Mouse (Mus musculus) cortical plate, adult 2 months (tissue): ENCODE data around the gene Cd5. TPM values are rescaled to one million over a fixed set of nuclear protein-coding genes. Genes with fewer than 3 reads are reported as not detected.

Source experiments
- H3K27ac ChIP-seq: fragments of 200-500 bp; 2 replicates; pipeline ENCODE4 v1.5.1; 2012; ENCODE audit warnings: low read length, control low read depth, inconsistent platforms; ENCODE audit not compliant: insufficient read depth
- H3K4me1 ChIP-seq: fragments of 200-500 bp; 2 replicates; pipeline ENCODE4 v1.6.1; 2011; ENCODE audit warnings: low read length; ENCODE audit not compliant: control insufficient read depth, insufficient read depth
- H3K4me3 ChIP-seq: fragments of 200-500 bp; 2 replicates; pipeline ENCODE4 v1.5.1; 2011; ENCODE audit warnings: mild to moderate bottlenecking, low read length, control low read depth; ENCODE audit not compliant: insufficient read depth
- CTCF ChIP-seq: fragments of 200-500 bp; IDR thresholded peaks from 2 replicates; pipeline ENCODE4 v1.5.1; 2011; ENCODE audit warnings: mild to moderate bottlenecking, control low read depth, low read length; ENCODE audit not compliant: insufficient read depth; ENCODE audit errors: extremely low read depth
- POLR2A ChIP-seq: fragments of 200-500 bp; IDR thresholded peaks from 2 replicates; pipeline ENCODE4 v1.6.1; 2011; ENCODE audit warnings: mild to moderate bottlenecking, low read length, control low read depth; ENCODE audit not compliant: insufficient read depth; ENCODE audit errors: extremely low read depth
- polyA plus RNA-seq: library from polyadenylated mRNA; depleted of rRNA; stranded (reverse); fragments of >200 nt; gene quantifications from 2 replicates; pipeline ENCODE4 v1.2.3, GENCODE M21; 2012

Cd5 gene
- polyA plus RNA-seq, 1 experiment: 0.08 TPM

- Histone ChIP-seq H3K4me1 (no peaks in the 10 kb centered on the region), H3K27ac (no peak overlapping the region), H3K4me3 (no peak overlapping the region)
- TF ChIP-seq POLR2A: no peak
- TF ChIP-seq CTCF: no peak
These were observed 9.8 kb upstream of the Cd5 start for GRCm38 (mm10) chr19:10748401-10749102.

DNA sequence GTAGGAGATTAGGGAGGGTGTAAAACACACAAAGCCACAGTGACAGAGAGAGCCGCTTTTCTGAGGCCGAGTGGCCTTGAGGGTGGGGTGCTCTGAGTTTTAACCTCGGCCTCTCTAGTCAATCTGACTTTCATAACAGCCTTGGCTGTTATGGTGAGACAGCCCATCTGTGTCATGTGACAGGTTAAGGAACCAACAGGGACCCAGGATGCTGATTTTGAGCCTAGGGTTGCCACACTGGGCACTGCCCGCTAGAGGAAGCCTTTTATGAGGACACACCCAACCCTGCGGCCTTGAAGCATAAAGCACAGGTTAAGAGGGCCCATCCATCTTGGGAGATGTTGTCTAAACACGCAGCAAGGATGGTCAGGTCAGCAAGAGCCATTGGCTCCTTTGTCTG is 8.9 kb upstream of the Cd5 start:
- Histone ChIP-seq H3K27ac (no peak overlapping the region), H3K4me3 (no peak overlapping the region), H3K4me1 (no peaks in the 10 kb centered on the region)
- TF ChIP-seq CTCF: no peak
- TF ChIP-seq POLR2A: no peak

GRCm38 (mm10) chr19:10747182-10747581 is 8.4 kb upstream of the Cd5 start:
- H3K4me1 ChIP-seq: no peaks in the 10 kb centered on the region
- no peak overlapping the region for H3K4me3 ChIP-seq
- TF ChIP-seq POLR2A: no peak
- TF ChIP-seq CTCF: no peak
- H3K27ac ChIP-seq: no peak overlapping the region

- H3K4me3 ChIP-seq: no peak overlapping the region
- TF ChIP-seq POLR2A (no peak), CTCF (no peak)
- no peak overlapping the region for H3K27ac ChIP-seq
- no peaks in the 10 kb centered on the region for H3K4me1 ChIP-seq
These were observed 3.8 kb upstream of the Cd5 start for GRCm38 (mm10) chr19:10742565-10742964.

- Histone ChIP-seq H3K27ac (no peak overlapping the region), H3K4me1 (no peaks in the 10 kb centered on the region), H3K4me3 (no peak overlapping the region)
- TF ChIP-seq CTCF: no peak
- no peak for TF ChIP-seq POLR2A
These were observed 3.3 kb upstream of the Cd5 start for GRCm38 (mm10) chr19:10742145-10742544.

GRCm38 (mm10) chr19:10740641-10741440 is 2.0 kb upstream of the Cd5 start:
- no peaks in the 10 kb centered on the region for H3K4me1 ChIP-seq
- no peak overlapping the region for H3K27ac ChIP-seq
- TF ChIP-seq POLR2A (no peak), CTCF (no peak)
- no peak overlapping the region for H3K4me3 ChIP-seq

GRCm38 (mm10) chr19:10739916-10740315 is 1.1 kb upstream of the Cd5 start:
- Histone ChIP-seq H3K4me3 (no peak overlapping the region), H3K4me1 (no peaks in the 10 kb centered on the region)
- TF ChIP-seq POLR2A: no peak
- TF ChIP-seq CTCF: no peak

DNA sequence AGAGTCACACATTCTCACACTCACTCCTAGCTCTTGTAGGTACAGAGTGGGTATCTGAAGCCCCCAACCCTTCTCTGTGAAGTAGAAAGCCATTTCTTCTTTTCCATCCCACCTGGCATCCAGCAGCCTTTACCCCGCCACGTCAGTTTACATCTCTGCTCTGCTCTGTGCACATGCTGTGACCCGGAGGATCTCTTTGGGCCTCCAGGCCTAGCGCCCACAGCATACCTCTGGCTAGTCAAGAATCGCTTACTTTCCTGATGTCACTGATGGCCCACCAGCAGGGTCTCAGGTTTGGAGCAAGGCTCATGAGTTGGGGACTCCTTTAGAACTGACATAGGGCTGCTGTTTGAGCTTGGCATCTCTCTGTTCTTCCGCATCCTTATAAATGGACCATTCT is 764 bp downstream of the Cd5 start:
- Histone ChIP-seq H3K4me1 (no peaks in the 10 kb centered on the region), H3K4me3 (no peak overlapping the region), H3K27ac (no peak overlapping the region)
- TF ChIP-seq CTCF (no peak), POLR2A (no peak)

More at GRCm38 (mm10) chr19:10739916-10740315, 1.1 kb upstream of the Cd5 start:
- H3K27ac ChIP-seq: no peak overlapping the region

DNA sequence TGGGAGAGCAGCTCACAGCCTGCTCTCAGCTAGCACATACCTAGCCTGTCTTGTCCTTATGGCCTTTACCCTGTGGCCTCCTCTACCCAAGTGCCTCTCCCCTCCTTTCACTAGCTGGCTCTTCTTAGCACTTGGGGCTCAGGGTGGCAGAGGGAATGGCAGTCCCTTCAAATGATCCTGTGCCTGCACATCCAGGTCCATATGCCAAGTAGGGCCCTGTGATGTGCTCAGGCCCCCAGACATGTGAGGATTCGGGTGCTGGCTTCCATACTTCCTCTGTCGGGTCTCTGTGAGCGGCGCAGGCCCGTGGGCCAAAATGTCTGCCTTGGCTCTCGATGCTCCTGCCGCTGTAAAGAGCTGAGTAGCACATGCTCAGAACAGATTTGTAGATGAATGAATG is 2.9 kb downstream of the Cd5 start:
- no peak for TF ChIP-seq CTCF
- no peak for TF ChIP-seq POLR2A
- Histone ChIP-seq H3K27ac (no peak overlapping the region), H3K4me1 (no peaks in the 10 kb centered on the region)

DNA sequence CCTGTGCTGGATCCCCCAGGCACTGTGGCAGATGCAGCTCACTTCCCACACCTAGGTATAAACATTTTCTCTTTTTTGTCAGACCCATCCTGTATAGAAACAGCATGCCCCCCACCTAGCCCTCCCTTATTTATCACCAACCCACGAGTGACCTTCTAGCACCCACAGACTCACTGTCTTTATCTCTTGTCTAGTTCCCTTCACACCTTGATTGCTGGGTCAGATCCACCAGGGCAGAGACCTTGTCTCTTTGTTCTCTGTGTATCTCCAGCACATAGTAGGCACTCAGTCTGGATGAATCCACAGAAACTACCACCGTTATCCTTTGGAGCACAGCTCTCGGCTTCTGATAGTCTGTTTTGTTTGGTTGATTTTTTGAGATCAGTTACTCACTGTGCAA is 3.7 kb downstream of the Cd5 start:
- 0 out of 2 replicates have a peak, but pooled peaks cover 2% of the 10 kb centered on the region for H3K4me1 ChIP-seq
- no peak overlapping the region for H3K27ac ChIP-seq
- no peak overlapping the region for H3K4me3 ChIP-seq
- TF ChIP-seq POLR2A: no peak
- no peak for TF ChIP-seq CTCF

More for the DNA sequence above, 2.9 kb downstream of the Cd5 start:
- no peak overlapping the region for H3K4me3 ChIP-seq
